Mouse (Mus musculus): ENCODE results near the gene Klhdc2.

Gene Klhdc2

DNA sequence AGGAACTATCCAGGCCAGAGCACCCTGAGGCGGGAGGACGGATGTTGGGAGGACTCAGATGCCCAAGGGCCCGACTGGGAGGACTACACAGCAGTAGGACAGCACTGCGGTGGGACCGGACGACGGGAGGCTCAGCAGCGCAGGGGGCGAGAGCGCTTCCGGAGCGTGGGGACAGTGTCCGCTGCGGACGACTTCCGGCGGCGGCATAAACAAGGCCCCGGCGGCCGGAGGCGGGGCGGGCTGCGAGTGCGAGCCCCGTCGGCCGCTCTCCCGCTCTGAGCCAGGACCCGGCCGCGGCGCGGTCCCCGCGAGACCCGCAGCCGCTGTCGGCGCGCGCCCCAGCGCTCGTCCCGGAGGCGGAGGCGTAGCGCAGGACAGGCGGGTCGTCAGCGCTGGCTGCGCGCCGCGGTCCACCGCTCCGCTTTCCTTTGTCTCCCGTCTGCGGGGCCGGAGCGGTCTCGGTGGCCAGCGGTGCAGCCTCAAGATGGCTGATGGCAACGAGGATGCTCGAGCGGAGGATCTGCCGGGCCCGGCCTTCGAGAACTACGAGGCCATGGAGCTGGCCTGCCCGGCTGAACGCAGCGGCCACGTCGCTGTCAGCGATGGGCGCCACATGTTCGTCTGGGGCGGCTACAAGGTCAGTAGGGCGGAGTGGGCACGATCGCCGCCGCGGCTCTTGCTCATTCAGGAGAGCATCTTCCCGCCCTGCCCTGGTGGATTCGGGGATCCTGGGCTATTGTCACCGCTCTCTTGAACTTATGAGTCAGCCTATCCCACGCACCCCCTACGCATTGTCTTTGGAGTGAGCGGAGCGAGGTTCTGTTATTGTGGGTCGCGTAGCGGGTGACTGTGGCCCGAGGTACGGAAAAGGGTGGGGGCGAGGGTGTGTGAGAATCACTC lies at the start of gene Klhdc2:
Gene Klhdc2 (plus strand): TSS at position 171 of the 900 bp plus-strand sequence.
- DNase-seq (ENCODE audit: low spot score), result peak; percentile 88

GRCm38 (mm10) chr12:69249766-69250165 lies 46.7 kb upstream of the Klhdc2 start:
- no peak for DNase-seq (ENCODE audit: low spot score)

DNA sequence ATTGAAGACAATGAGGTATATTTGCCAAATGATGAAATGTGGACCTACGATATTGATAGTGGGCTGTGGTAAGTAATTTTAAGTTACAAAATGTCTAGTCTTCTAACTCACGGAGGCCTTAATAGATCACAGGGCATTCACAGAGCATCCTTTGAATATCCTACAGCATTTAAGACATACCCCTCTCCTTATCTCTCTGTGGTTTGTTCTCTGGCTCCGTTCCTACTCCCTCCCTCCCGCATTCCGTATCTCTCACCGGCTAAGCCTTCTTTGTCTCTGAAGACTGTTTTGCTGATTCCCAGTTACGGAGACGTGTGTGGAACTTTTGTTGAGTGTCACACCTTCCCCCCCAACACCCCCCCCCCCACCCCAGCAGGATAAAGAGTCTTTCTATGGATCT lies 45.7 kb upstream of the Klhdc2 start:
- DNase-seq (ENCODE audit: low spot score), result no peak

DNA sequence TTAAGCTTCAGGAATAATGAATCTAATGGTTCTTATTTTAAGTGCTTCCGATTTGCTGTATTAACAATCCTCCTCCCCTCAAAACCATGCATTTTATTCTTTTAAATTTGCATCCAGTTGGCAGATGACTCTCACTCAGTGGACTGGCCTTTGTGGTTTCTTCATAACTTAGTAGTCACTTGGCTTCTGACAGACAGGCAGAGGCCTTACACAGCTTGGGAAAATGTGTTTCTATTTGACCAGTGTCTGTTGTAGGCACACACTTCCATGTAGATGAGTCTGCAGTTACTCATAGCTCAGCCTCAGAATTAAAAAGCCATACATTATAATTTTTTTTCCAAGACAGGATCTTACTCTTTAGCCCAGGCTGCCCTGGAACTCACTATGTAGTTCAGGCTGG lies 42.7 kb upstream of the Klhdc2 start:
- DNase-seq (ENCODE audit: low spot score), result no peak

DNA sequence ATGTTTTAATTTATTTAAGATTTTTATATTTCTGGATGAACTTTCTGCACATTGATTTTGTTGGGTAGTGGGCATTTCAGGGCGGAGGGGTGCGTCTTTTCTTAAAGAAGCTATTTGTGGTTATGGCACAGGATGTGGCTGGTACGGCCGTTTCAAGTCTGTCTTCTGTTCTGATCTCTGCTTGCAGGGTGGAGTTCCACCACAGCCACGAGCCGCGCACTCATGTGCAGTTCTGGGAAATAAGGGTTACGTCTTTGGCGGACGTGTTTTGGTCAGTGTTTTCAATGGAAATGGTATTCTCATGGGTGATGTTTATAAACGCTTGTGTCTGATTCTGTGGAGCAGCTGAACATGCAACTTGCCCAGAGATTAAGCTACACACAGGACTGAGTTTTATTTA lies 38.6 kb upstream of the Klhdc2 start:
- no peak for DNase-seq (ENCODE audit: low spot score)

GRCm38 (mm10) chr12:69262251-69262650 lies 34.2 kb upstream of the Klhdc2 start:
- DNase-seq (ENCODE audit: low spot score), result no peak

DNA sequence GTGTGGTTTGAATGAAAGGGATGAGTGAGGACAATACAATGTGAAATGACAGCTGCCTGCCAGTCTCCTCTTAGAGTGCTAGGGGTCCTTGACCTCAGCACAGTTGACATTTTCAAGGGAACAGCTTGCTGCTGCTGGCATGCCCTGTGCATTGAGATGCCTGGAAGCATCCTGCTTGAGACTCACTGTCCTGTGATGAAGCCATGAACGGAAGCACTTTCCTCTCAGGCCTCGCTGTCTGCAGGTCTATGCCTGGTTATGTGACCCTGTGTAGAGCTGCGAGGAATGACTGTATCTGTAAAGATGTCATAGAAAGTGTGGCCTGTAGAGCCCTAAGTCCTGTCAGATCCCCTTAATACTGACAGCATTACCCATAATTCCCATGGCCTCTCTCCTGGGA lies 31.4 kb upstream of the Klhdc2 start:
- no peak for DNase-seq (ENCODE audit: low spot score)

- no peak for DNase-seq (ENCODE audit: low spot score)
Observed at GRCm38 (mm10) chr12:69267956-69268632, 28.4 kb upstream of the Klhdc2 start.

- DNase-seq (ENCODE audit: low spot score), result no peak
Observed at GRCm38 (mm10) chr12:69268956-69269355, 27.5 kb upstream of the Klhdc2 start.

DNA sequence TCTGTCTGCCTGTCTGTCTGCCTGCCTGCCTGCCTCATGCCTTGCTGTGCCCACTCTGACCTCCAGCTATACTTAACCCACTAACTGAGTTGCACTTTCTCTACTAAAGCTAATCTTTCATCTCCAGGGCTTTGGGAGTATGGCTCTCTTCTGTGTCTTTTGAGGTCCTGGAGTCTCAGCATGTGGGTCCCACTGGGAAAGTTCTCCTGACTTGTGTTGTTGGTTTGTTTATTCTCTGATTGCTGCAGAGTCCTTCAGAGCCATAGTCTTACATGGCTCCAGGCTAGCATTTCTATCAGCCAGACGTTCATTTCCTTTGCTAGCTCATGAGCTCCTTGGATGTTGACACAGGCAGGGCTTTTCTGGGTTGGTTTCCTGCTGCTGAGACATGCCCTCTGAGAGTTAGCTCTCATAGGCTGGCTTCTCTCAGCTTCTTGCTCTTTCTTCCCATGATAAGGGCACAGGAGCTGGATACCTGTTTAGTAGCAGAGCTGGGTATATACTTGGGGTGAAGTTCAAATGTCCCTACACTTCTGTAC lies 16.5 kb upstream of the Klhdc2 start:
- no peak for DNase-seq (ENCODE audit: low spot score)

DNA sequence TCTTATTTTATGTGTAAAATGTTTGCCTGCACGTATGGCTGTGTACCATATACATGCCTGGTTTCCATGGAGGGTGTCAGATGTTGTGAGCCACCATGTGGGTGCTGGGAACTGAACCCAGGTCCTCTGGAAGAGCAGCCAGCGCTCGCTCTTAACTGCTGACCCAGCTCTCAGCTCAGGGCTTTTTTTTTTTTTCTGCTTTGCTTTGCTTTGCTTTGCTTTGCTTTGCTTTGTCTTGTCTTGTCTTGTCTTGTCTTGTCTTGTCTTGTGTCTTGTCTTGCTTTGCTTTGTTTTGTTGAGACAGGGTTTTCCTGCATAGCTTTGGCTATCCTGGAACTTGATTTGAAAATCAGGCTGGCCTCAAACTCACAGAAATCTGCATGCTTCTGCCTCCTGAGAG lies 15.6 kb upstream of the Klhdc2 start:
- no peak for DNase-seq (ENCODE audit: low spot score)

GRCm38 (mm10) chr12:69283146-69283545 lies 13.3 kb upstream of the Klhdc2 start:
- DNase-seq (ENCODE audit: low spot score), result no peak

GRCm38 (mm10) chr12:69287535-69287934 lies 8.9 kb upstream of the Klhdc2 start:
- no peak for DNase-seq (ENCODE audit: low spot score)

GRCm38 (mm10) chr12:69288699-69289098 lies 7.8 kb upstream of the Klhdc2 start:
- no peak for DNase-seq (ENCODE audit: low spot score)

- DNase-seq (ENCODE audit: low spot score), result no peak
Observed at GRCm38 (mm10) chr12:69292401-69292800, 4.1 kb upstream of the Klhdc2 start.

GRCm38 (mm10) chr12:69293815-69294214 lies 2.7 kb upstream of the Klhdc2 start:
- DNase-seq (ENCODE audit: low spot score), result peak; percentile 30

GRCm38 (mm10) chr12:69294936-69295335 lies 1.5 kb upstream of the Klhdc2 start:
- DNase-seq (ENCODE audit: low spot score), result no peak

- DNase-seq (ENCODE audit: low spot score), result no peak
Observed at GRCm38 (mm10) chr12:69295651-69296050, 830 bp upstream of the Klhdc2 start.

GRCm38 (mm10) chr12:69297411-69298150 lies 1.1 kb downstream of the Klhdc2 start:
- no peak for DNase-seq (ENCODE audit: low spot score)

GRCm38 (mm10) chr12:69298281-69298680 lies 1.8 kb downstream of the Klhdc2 start:
- no peak for DNase-seq (ENCODE audit: low spot score)

DNA sequence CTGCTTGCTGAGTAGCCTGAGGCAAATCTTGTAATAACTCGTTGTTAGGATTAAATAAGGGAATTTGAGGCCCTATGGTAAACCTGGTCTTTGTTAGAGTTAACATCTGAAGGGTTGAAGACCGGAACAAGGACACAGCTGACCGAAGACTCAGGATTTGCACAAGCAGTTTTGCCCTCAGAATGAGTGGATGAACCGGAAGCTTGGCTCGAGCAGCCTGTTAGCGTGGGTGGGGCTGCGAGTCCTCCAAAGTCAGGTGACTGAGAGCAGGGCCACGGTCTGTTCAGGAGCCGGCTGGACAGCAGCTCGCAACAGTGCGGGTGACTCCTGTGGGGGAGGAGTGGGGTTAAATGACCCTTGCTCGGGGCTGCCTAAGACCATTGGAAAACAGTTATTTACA lies 2.8 kb downstream of the Klhdc2 start:
- DNase-seq (ENCODE audit: low spot score), result peak; percentile 75

GRCm38 (mm10) chr12:69299831-69300230 lies 3.4 kb downstream of the Klhdc2 start:
- DNase-seq (ENCODE audit: low spot score), result no peak

Measured in yolk sac, embryonic 10.5 days (tissue).